Mouse (Mus musculus): ENCODE measurements around the gene Ncapg2.

DNA sequence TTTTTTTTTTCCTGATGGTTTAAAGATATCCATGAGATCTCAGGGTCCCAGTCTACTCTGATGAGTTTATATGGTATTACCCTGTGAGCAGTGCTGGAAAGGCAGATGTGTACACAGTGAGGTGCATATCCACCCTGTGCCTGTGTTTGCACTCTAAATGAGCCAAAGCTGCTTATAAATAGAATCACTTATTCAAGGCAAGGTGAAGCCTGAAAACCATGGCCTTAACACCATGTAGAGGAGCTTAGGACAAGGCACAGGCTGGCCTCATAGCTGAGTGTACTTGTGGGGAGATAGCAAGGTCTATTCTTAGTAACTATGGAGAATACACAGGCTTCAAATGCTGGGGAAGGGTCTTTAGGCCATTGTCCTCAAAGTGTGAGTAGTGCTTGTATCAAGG is 93.5 kb downstream of the Ncapg2 start:
- TF ChIP-seq CTCF (IDR thresholded peaks at IDR 0.05; ENCODE audit: low read depth, low read length), result no peak
- TF ChIP-seq POLR2A (IDR thresholded peaks at IDR 0.05; ENCODE audit: insufficient read depth, low read length), result no peak
